Mouse (Mus musculus) cerebellum, adult 18-20 months (tissue): ENCODE data around the gene Pigr.

Experiments
- DNase-seq, 2 experiments: peaks; one replicate each; pipeline ENCODE4 v3.0.0; 2021

Gene Pigr

DNA sequence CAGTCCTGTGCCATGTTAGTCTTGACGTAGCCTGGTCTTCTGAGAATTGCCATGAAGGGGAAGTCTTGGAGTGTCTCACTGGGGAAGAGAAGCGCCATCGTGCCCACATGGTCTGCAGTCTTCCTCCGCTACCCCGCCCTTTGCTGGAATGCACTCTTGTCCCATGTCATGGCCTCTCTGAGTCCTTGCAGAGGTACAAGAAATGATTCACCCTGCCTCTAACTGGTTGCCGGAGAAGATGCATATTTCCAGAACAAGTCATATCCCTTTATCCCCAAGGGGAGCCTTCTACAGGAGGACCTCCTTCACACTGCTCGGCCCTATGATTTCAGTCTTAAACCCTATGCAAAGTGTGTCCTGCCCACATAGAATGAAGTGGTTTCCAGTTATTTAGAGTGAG, 53.4 kb downstream of the Pigr start:
- DNase-seq, result no peak

DNA sequence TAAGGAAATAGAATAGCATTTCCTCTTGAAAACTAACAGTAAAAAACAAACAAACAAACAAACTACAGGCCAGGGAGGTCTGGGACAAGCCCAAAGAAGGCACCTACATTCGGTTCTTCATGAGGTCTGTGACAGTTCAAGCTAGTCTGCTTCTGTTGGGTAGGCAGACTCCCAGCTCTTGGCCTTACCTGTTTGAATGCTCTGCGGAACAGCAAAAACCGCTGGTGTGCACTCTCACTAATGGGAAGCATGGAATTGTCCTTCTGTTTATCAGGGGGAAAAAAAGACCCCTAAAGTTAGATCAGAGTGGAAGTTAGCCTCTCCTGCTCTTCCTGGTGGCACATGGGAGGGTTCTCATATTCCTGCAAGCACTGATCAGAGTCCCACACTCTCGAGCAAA, 56.7 kb downstream of the Pigr start:
- DNase-seq, result no peak

DNA sequence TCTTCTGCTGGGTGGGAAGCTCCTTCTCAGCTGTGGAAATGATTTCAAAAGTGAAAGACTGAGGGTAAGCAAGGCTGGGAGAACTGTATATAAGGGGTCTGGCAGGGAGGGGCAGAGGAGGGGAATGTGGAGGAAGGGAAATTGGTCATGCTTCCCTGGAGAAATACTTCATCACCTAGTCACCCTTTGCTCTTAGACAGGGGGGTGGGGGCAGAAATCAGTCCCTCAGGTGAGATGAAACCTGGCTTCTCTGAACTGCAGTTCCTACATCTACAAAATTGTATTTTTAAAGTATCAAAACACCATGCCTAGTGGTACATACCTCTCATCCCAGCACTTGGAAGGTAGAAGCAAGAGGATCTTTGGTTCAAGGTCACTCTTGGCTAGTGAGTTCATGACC, 60.9 kb downstream of the Pigr start, which contains the start of gene Il24:
Gene Il24 (minus strand): TSS at position 101 of the 400 bp plus-strand sequence.
- DNase-seq, result no peak

DNA sequence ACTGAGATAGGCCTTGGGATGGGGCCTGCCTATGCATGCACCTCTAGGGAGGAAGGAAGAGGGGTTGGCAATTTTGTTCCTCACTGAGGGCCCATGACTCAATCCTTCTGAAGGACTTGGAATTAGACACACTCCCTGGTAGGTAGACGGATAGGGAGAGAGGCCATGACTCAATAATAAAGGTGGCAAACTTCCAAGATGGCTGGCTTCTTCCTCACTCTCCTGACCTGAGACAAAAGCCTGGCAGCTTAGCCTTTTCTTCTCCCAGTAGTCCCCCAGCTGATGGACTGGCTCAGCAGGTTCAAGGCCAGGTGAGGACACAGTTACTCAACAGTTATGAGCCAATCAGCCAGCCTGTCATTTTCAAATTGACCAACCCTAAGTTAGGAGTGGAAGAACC, 66.0 kb downstream of the Pigr start:
- DNase-seq, result no peak

DNA sequence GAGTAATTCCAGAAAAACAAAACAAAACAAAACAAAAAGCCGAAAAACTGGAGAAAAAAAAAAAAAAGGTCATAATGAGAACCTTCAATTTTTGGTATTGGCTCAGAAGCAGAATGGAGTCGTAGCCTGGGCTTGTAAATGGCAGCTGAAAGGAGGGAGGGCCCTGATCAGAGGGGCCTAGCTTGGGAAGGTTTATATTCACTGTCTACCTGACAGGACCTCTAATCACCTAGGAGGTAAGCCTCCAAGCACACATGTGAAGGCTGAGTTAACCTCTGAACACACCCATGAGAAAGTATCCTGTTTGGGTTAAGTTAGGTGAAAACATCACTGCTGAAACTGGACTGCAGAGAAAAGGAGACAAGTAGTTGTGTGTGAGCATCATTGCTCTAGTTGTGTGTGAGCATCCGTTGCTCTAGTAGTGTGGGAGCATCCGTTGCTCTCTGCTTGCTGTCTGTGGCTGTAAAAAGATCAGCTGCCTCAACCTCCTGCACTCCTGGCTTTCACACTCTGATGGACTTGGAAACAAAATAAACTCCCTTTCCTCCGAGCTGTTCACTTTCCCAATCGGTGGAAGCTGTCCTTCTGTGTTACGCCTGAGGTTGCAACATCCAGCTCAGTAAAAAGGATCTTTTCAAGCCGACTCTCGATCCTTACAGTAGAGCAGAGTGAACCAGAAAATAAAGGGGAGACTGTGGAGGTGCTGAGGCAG, 67.0 kb downstream of the Pigr start:
- no peak for DNase-seq

DNA sequence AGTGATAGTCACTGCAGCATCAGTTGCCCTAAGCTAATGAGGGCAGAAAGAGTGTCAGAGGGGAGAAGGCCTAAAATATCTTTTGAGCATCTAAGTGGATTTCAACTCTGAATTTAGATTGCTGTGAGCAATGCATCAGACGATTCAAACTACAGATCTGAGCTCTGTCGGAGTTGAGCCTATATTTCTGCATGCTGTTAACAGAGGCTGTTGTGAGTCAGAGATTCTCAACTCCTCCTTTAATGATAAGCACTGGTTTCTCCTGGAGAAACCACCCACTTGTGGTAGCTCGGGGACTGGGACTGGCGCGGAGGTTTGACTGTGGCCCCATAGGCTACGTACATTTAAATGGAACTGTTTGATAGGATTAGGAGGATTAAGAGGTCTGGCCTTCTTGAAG, 68.0 kb downstream of the Pigr start:
- no peak for DNase-seq
